ENCODE assay signal across 8 mouse cellular contexts in genomic region chr5:148994706-148995414, GRCm38 (mm10). TPM values are rescaled to one million over a fixed set of nuclear protein-coding genes. Genes with fewer than 3 reads are reported as not detected.
DNase-seq lines count a peak whose midpoint lies in the region; ATAC-seq and TF ChIP-seq lines count a peak whose summit lies in the region.

Gene Gm42791, minus strand, starts transcription at chr5:148995147.

- H3K27me3 ChIP-seq in heart, embryonic 12.5 days (replicated peaks): no peaks in the 10 kb centered on the region
- no peaks in the 10 kb centered on the region for H3K27me3 ChIP-seq in kidney, postnatal 0 days (ENCODE audit: insufficient read depth, low read length)
- no peaks in the 10 kb centered on the region for H3K27me3 ChIP-seq in liver, adult 2 months (ENCODE audit: control insufficient read depth, insufficient read depth, low read length)

- H3K4me2 ChIP-seq in heart, embryonic 12.5 days: peak within 1 kb of the TSS; percentile 85
- peak within 1 kb of the TSS; percentile 77 for H3K4me2 ChIP-seq in kidney, postnatal 0 days (ENCODE audit: low read length)

- no peak for TF ChIP-seq CTCF in kidney, postnatal 0 days (IDR thresholded peaks at IDR 0.05; ENCODE audit: low read depth)
- TF ChIP-seq CTCF in liver, adult 2 months (IDR thresholded peaks at IDR 0.05; ENCODE audit: low read depth, low read length): no peak

- peak within 1 kb of the TSS; percentile 94 for H3K27ac ChIP-seq in heart, embryonic 12.5 days (ENCODE audit: poor library complexity, severe bottlenecking)
- H3K27ac ChIP-seq in kidney, postnatal 0 days: peak within 1 kb of the TSS; percentile 95
- peak within 1 kb of the TSS; percentile 95 for H3K27ac ChIP-seq in liver, adult 2 months (replicated peaks; ENCODE audit: insufficient read depth, low read depth, low read length)

- ATAC-seq in erythroid progenitor cell, adult 5-6 weeks (replicated peaks; ENCODE audit: low FRiP score, poor library complexity, severe bottlenecking): peak; percentile 93
- ATAC-seq in heart, embryonic 12.5 days (ENCODE audit: insufficient number of reproducible peaks, low FRiP score): peak; percentile 82
- peak; percentile 83 for ATAC-seq in kidney, postnatal 0 days (replicated peaks; ENCODE audit: low FRiP score, low read depth)
- ATAC-seq in monocyte, adult 5-6 weeks (replicated peaks; ENCODE audit: insufficient number of reproducible peaks, low FRiP score, low TSS enrichment, poor library complexity, severe bottlenecking): 0 out of 2 replicates have a peak, but pooled peaks have one; percentile 34

- H3K9me3 ChIP-seq in heart, embryonic 12.5 days (replicated peaks): no peaks in the 10 kb centered on the region
- no peaks in the 10 kb centered on the region for H3K9me3 ChIP-seq in kidney, postnatal 0 days (replicated peaks; ENCODE audit: low read length)

- H3K36me3 ChIP-seq in heart, embryonic 12.5 days: no peaks in the 10 kb centered on the region
- H3K36me3 ChIP-seq in kidney, postnatal 0 days (ENCODE audit: insufficient read depth, low read length): no peaks in the 10 kb centered on the region
- H3K36me3 ChIP-seq in liver, adult 2 months (ENCODE audit: control insufficient read depth, insufficient read depth, low read length): no peaks in the 10 kb centered on the region

- H3K4me1 ChIP-seq in heart, embryonic 12.5 days (replicated peaks): peaks cover 31% of the 10 kb centered on the region
- H3K4me1 ChIP-seq in kidney, postnatal 0 days (replicated peaks; ENCODE audit: insufficient read depth, low read length): peaks cover 20% of the 10 kb centered on the region
- peaks cover 13% of the 10 kb centered on the region for H3K4me1 ChIP-seq in liver, adult 2 months (ENCODE audit: control insufficient read depth, insufficient read depth, low read length)

- TF ChIP-seq POLR2A in liver, adult 2 months (IDR thresholded peaks at IDR 0.05; ENCODE audit: extremely low read depth, insufficient read depth, low read length): 0 out of 2 replicates have a peak, but pooled peaks have one; percentile 33

- H3K4me3 ChIP-seq in heart, embryonic 12.5 days: peak within 1 kb of the TSS; percentile 63
- peak within 1 kb of the TSS; percentile 35 for H3K4me3 ChIP-seq in kidney, postnatal 0 days (replicated peaks; ENCODE audit: low read depth, low read length)
- peak within 1 kb of the TSS; percentile 71 for H3K4me3 ChIP-seq in liver, adult 2 months (ENCODE audit: insufficient read depth, low read depth, low read length)

- peak; percentile 99 for DNase-seq in 3T3-L1 (ENCODE audit: low read depth, low spot score)
- DNase-seq in brain, embryonic 18.5 days (ENCODE audit: low read depth, low spot score): peak; percentile 74
- peak; percentile 95 for DNase-seq in kidney, postnatal 0 days (ENCODE audit: low spot score)
- DNase-seq in liver, adult 2 months (ENCODE audit: extremely low read depth, low read depth, low spot score): peak; percentile 98
- peak; percentile 64 to 81 for DNase-seq in spleen, postnatal 4 days (ENCODE audit: low spot score in 2 of 2)

- WGBS in heart, embryonic 12.5 days: 2% methylated on average over 33 of the region's 33 CpGs
- WGBS in kidney, postnatal 0 days: under 1% methylated on average over 33 of the region's 33 CpGs
- under 1% methylated on average over 33 of the region's 33 CpGs for WGBS in liver, adult 2 months

- H3K9ac ChIP-seq in heart, embryonic 12.5 days: peak within 1 kb of the TSS; percentile 78
- H3K9ac ChIP-seq in kidney, postnatal 0 days (ENCODE audit: low read depth, low read length): peak within 1 kb of the TSS; percentile 61
- H3K9ac ChIP-seq in liver, adult 2 months (ENCODE audit: low read depth, low read length): peak within 1 kb of the TSS; percentile 83

- no peaks in the 10 kb centered on the region; the same call in 1 of the 2 replicates for H3K79me2 ChIP-seq in liver, adult 2 months (ENCODE audit: control insufficient read depth, insufficient read depth, low read length)

RNA-seq across cellular contexts. Expression of gene Gm42791, which starts in this region (rescaled TPM):
- not detected in 2 replicates for total RNA-seq in erythroid progenitor cell, adult 5-6 weeks (2015; ENCODE audit: low replicate concordance)
- total RNA-seq in erythroid progenitor cell, adult 5-6 weeks (2017; ENCODE audit: low replicate concordance): not detected in 2 replicates
- polyA plus RNA-seq in heart, embryonic 12.5 days (2016; fragmentation: Nextera tagmentation; extraction: Ambion mirVana): 0.45 TPM in 1 of 2 replicates, not detected in the other
- 0.22 TPM in 1 of 2 replicates, not detected in the other for polyA plus RNA-seq in kidney, postnatal 0 days (2015; fragmentation: Nextera tagmentation; extraction: Ambion mirVana)
- not detected in 2 replicates for total RNA-seq in liver, adult 2 months (2014; rRNA removed)
- polyA plus RNA-seq in liver, adult 2 months (2012; rRNA removed): not detected in 2 replicates
- not detected in 3 replicates for total RNA-seq in monocyte, adult 5-6 weeks (2017)

Comparison
In these comparisons a context has a peak if more than half of its experiments do, and no peak if none do; other contexts are left out.
1. Peak in every context shown above with its lines: DNase-seq, ATAC-seq, H3K4me3 ChIP-seq and H3K27ac ChIP-seq.
2. Peak in ATAC-seq in erythroid progenitor cell, adult 5-6 weeks; RNA of the gene not detected or under 1 TPM.
3. Peak in ATAC-seq, H3K4me3 ChIP-seq, H3K27ac ChIP-seq, H3K9ac ChIP-seq and H3K4me2 ChIP-seq in heart, embryonic 12.5 days; RNA of the gene not detected or under 1 TPM.
4. Peak in DNase-seq, ATAC-seq, H3K4me3 ChIP-seq, H3K27ac ChIP-seq, H3K9ac ChIP-seq and H3K4me2 ChIP-seq in kidney, postnatal 0 days; RNA of the gene not detected or under 1 TPM.
5. Peak in DNase-seq, H3K4me3 ChIP-seq, H3K27ac ChIP-seq and H3K9ac ChIP-seq in liver, adult 2 months; RNA of the gene not detected or under 1 TPM.
6. Peak in ATAC-seq in monocyte, adult 5-6 weeks; RNA of the gene not detected or under 1 TPM.
7. ATAC-seq: peak in every context shown above with its lines; median percentile 93 in erythroid progenitor cell, adult 5-6 weeks; 83 in kidney, postnatal 0 days; 82 in heart, embryonic 12.5 days; 34 in monocyte, adult 5-6 weeks.